Mouse (Mus musculus): ENCODE results near the gene Lrrfip1.

DNA sequence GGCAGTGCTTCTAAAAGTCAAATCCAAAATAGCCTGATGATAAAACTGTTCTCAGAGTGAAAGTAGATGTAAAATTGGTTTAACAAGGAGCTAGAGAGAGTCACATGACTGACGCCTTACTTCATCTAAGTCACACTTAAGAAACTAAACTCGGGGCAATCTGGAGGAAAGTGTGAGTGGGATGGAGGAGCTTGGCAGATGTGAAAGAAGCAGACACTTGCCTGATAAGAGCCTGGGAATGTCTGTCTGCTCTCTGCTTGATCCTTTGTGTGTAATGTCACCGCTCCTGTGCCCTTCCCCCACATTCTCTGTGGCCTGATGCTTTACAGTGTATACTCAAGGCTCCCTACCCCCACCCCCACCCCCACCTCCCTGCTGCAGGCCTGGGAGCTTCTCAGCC is 87.8 kb downstream of the Lrrfip1 start:
- no peak for TF ChIP-seq POLR2A (IDR thresholded peaks at IDR 0.05; ENCODE audit: borderline replicate concordance, extremely low read depth, insufficient read depth, insufficient read length, poor library complexity, severe bottlenecking)
- no peak for TF ChIP-seq CTCF (IDR thresholded peaks at IDR 0.05; ENCODE audit: borderline replicate concordance, extremely low read depth, insufficient read depth, insufficient read length)

Data from brain, embryonic 14.5 days (tissue).